Mouse (Mus musculus) bone marrow, adult 2 months (tissue): Measurements from ENCODE around the gene Chid1. TPM values are rescaled to one million over a fixed set of nuclear protein-coding genes. Genes with fewer than 3 reads are reported as not detected.
A peak's percentile ranks its signal among the peaks of the same experiment; 100 is the strongest.

ENCODE experiments used
- H3K27ac ChIP-seq: fragments of 200-500 bp; 2 replicates; pipeline ENCODE4 v1.5.1; 2012; ENCODE audit warnings: low read depth, mild to moderate bottlenecking, control low read depth, inconsistent platforms, low read length; ENCODE audit not compliant: control insufficient read depth, poor library complexity, insufficient read depth
- H3K4me1 ChIP-seq: fragments of 200-500 bp; 2 replicates; pipeline ENCODE4 v1.6.1; 2011; ENCODE audit warnings: low read length; ENCODE audit not compliant: control insufficient read depth, insufficient read depth
- H3K4me3 ChIP-seq: fragments of 200-500 bp; replicated peaks from 2 replicates; pipeline ENCODE3; 2011; ENCODE audit warnings: mild to moderate bottlenecking, low read depth, low read length, control low read depth; ENCODE audit not compliant: control insufficient read depth
- CTCF ChIP-seq: fragments of 200-500 bp; IDR thresholded peaks from 2 replicates; pipeline ENCODE4 v1.5.1; 2011; ENCODE audit warnings: low read length, control low read depth; ENCODE audit not compliant: control insufficient read depth, insufficient read depth
- POLR2A ChIP-seq: fragments of 200-500 bp; IDR thresholded peaks from 2 replicates; pipeline ENCODE4 v1.6.1; 2011; ENCODE audit warnings: low read depth, mild to moderate bottlenecking, control low read depth, low read length, borderline replicate concordance; ENCODE audit not compliant: control insufficient read depth
- WGBS: fragments of 180-500 bp; shearing (Covaris S2); methylation state at CpG from one replicate; pipeline ENCODE4 v1.1.7; 2018; 5-methylcytosine and 5-hydroxymethylcytosine counted together
- polyA plus RNA-seq: library from polyadenylated mRNA; stranded (reverse); fragments of >200 nt; gene quantifications from 2 replicates; pipeline ENCODE4 v1.2.4, GENCODE M21; 2011; ENCODE audit warnings: low replicate concordance; ENCODE audit not compliant: missing spikeins, insufficient read depth, insufficient read length

Chid1 gene
- polyA plus RNA-seq, 1 experiment, result 10.9 TPM

GRCm38 (mm10) chr7:141492738-141493137 lies 46.9 kb downstream of the Chid1 start:
- 83% methylated on average over 5 of the region's 5 CpGs for WGBS
- TF ChIP-seq CTCF, result no peak
- TF ChIP-seq POLR2A, result no peak

GRCm38 (mm10) chr7:141491151-141491550 lies 48.5 kb downstream of the Chid1 start:
- no peak overlapping the region for H3K4me3 ChIP-seq
- WGBS, result 61% methylated on average over 2 of the region's 2 CpGs
- no peaks in the 10 kb centered on the region; the same call in 1 of the 2 replicates for H3K4me1 ChIP-seq
- no peak overlapping the region for H3K27ac ChIP-seq
- TF ChIP-seq POLR2A, result no peak
- peak; percentile 31 for TF ChIP-seq CTCF

More at GRCm38 (mm10) chr7:141492738-141493137, 46.9 kb downstream of the Chid1 start:
- H3K4me1 ChIP-seq, result no peaks in the 10 kb centered on the region
- H3K27ac ChIP-seq, result no peak overlapping the region
- no peak overlapping the region for H3K4me3 ChIP-seq

GRCm38 (mm10) chr7:141487141-141487540 lies 52.5 kb downstream of the Chid1 start:
- H3K4me1 ChIP-seq, result no peaks in the 10 kb centered on the region; the same call in 1 of the 2 replicates
- H3K27ac ChIP-seq, result no peak overlapping the region
- 85% methylated on average over 7 of the region's 7 CpGs for WGBS
- TF ChIP-seq CTCF (no peak), POLR2A (no peak)
- no peak overlapping the region for H3K4me3 ChIP-seq

GRCm38 (mm10) chr7:141486239-141486638 lies 53.4 kb downstream of the Chid1 start:
- Histone ChIP-seq H3K4me1 (no peaks in the 10 kb centered on the region; the same call in 1 of the 2 replicates), H3K27ac (no peak overlapping the region), H3K4me3 (no peak overlapping the region)
- 85% methylated on average over 1 of the region's 1 CpGs for WGBS
- TF ChIP-seq POLR2A, result no peak
- no peak for TF ChIP-seq CTCF

GRCm38 (mm10) chr7:141485606-141486005 lies 54.1 kb downstream of the Chid1 start:
- no peak for TF ChIP-seq POLR2A
- WGBS, result 89% methylated on average over 2 of the region's 2 CpGs
- peaks cover 3% of the 10 kb centered on the region for H3K4me1 ChIP-seq
- H3K27ac ChIP-seq, result no peak overlapping the region
- H3K4me3 ChIP-seq, result no peak overlapping the region

- WGBS, result 88% methylated on average over 2 of the region's 2 CpGs
- TF ChIP-seq CTCF, result no peak
- no peak for TF ChIP-seq POLR2A
- Histone ChIP-seq H3K27ac (no peak overlapping the region), H3K4me3 (no peak overlapping the region), H3K4me1 (peaks cover 3% of the 10 kb centered on the region)
Measured at GRCm38 (mm10) chr7:141485186-141485585, 54.5 kb downstream of the Chid1 start.

GRCm38 (mm10) chr7:141484186-141485120 lies 55.2 kb downstream of the Chid1 start:
- no peak for TF ChIP-seq CTCF
- no peak for TF ChIP-seq POLR2A
- H3K4me1 ChIP-seq, result peaks cover 3% of the 10 kb centered on the region
- no peak overlapping the region for H3K4me3 ChIP-seq
- no peak overlapping the region for H3K27ac ChIP-seq
- WGBS, result 64% methylated on average over 5 of the region's 5 CpGs

- H3K4me3 ChIP-seq, result no peak overlapping the region
- TF ChIP-seq CTCF (no peak), POLR2A (no peak)
- peaks cover 4% of the 10 kb centered on the region for H3K4me1 ChIP-seq
- no peak overlapping the region for H3K27ac ChIP-seq
- WGBS, result 82% methylated on average over 6 of the region's 6 CpGs
Measured at GRCm38 (mm10) chr7:141483114-141483653, 56.5 kb downstream of the Chid1 start.
